Comparison of ENCODE assay signal across 8 mouse cellular contexts in the genomic region with DNA sequence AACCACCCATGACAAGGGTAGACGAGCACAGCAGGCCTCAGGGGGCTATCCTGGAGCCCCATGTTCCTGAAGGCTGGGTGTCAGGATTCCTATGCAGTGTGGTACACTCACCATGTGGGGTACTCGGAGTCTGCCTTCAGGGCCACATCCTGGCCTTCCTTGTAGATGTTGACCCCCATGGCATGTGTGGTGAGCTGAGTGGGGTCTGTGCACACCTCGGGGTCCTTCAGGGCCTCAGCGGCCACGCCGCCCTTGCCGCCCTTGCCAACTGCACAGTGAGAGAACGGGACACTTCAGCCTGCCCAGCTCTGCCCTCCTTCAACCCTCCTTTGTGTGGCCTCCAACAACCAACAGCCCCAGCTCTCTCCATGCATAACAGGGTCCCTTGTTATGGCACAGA. TPM values are rescaled to one million over a fixed set of nuclear protein-coding genes. Genes with fewer than 3 reads are reported as not detected.
DNase-seq lines count a peak whose midpoint lies in the region; ATAC-seq and TF ChIP-seq lines count a peak whose summit lies in the region.

No protein-coding gene starts in this region.

- H3K27me3 ChIP-seq in cerebellum, adult 2 months (ENCODE audit: control insufficient read depth, insufficient read depth, low read length), result no peaks in the 10 kb centered on the region
- H3K27me3 ChIP-seq in C2C12 (ENCODE audit: control insufficient read depth, insufficient read depth, insufficient read length), result no peaks in the 10 kb centered on the region
- H3K27me3 ChIP-seq in forebrain, embryonic 16.5 days (replicated peaks; ENCODE audit: control insufficient read depth, insufficient read depth, low read length), result no peaks in the 10 kb centered on the region
- no peaks in the 10 kb centered on the region for H3K27me3 ChIP-seq in liver, embryonic 15.5 days

- peak overlapping the region; percentile 46; the same call in 1 of the 2 replicates for H3K4me2 ChIP-seq in forebrain, embryonic 16.5 days (ENCODE audit: low read length)
- peak overlapping the region; percentile 74 for H3K4me2 ChIP-seq in liver, embryonic 15.5 days

- no peaks in the 10 kb centered on the region for H3K9me3 ChIP-seq in forebrain, embryonic 16.5 days (ENCODE audit: control insufficient read depth, low read length)
- H3K9me3 ChIP-seq in liver, embryonic 15.5 days (replicated peaks), result no peaks in the 10 kb centered on the region

- peak overlapping the region; percentile 3 for H3ac ChIP-seq in C2C12 (ENCODE audit: control insufficient read depth, insufficient read length, low read depth)

- H3K27ac ChIP-seq in cerebellum, adult 2 months (ENCODE audit: insufficient read depth, low read length), result no peak overlapping the region
- no peak overlapping the region for H3K27ac ChIP-seq in forebrain, embryonic 16.5 days (ENCODE audit: low read length)
- H3K27ac ChIP-seq in liver, embryonic 15.5 days (replicated peaks), result peak overlapping the region; percentile 84; the same call in 1 of the 2 replicates

- H3K9ac ChIP-seq in forebrain, embryonic 16.5 days (replicated peaks; ENCODE audit: low read depth, low read length), result 0 out of 2 replicates have a peak overlapping the region, but pooled peaks have one; percentile 9
- peak overlapping the region; percentile 72 for H3K9ac ChIP-seq in liver, embryonic 15.5 days

- H3K79me2 ChIP-seq in C2C12 (ENCODE audit: control insufficient read depth, insufficient read depth), result peaks cover 41% of the 10 kb centered on the region

- H3K36me3 ChIP-seq in C2C12 (ENCODE audit: control insufficient read depth, insufficient read depth), result peaks cover 28% of the 10 kb centered on the region
- H3K36me3 ChIP-seq in forebrain, embryonic 16.5 days (ENCODE audit: control insufficient read depth, insufficient read depth), result 0 out of 2 replicates have a peak, but pooled peaks cover 5% of the 10 kb centered on the region
- peaks cover 30% of the 10 kb centered on the region for H3K36me3 ChIP-seq in liver, embryonic 15.5 days (replicated peaks)

- H3K79me3 ChIP-seq in C2C12 (ENCODE audit: low read depth), result peaks cover 13% of the 10 kb centered on the region

- 87% methylated on average over 8 of the region's 8 CpGs for WGBS in cerebellum, adult 2 months
- WGBS in forebrain, embryonic 16.5 days, result 96% methylated on average over 8 of the region's 8 CpGs
- WGBS in liver, embryonic 15.5 days (ENCODE audit: insufficient replicate concordance), result 78% methylated on average over 8 of the region's 8 CpGs

- no peak for ATAC-seq in forebrain, embryonic 16.5 days
- no peak for ATAC-seq in liver, embryonic 15.5 days (ENCODE audit: insufficient read depth)

- no peak for TF ChIP-seq POLR2A in cerebellum, adult 2 months (IDR thresholded peaks at IDR 0.05; ENCODE audit: borderline replicate concordance, insufficient read depth, low read length)

- no peak overlapping the region for H3K4me3 ChIP-seq in cerebellum, adult 2 months (replicated peaks; ENCODE audit: insufficient read depth, low read depth, low read length)
- peak overlapping the region; percentile 48 for H3K4me3 ChIP-seq in C2C12 (ENCODE audit: insufficient read depth, poor library complexity, severe bottlenecking)
- no peak overlapping the region; the same call in 1 of the 2 replicates for H3K4me3 ChIP-seq in forebrain, embryonic 16.5 days (replicated peaks; ENCODE audit: low read length)
- H3K4me3 ChIP-seq in liver, embryonic 15.5 days (replicated peaks), result peak overlapping the region; percentile 84

- DNase-seq in cerebellum, adult 9-11 months, result peak; percentile 74
- DNase-seq in cerebellum, adult 2 months, result no peak
- no peak for DNase-seq in B cell, adult 2 months
- DNase-seq in right cerebral cortex, postnatal 4 days, result no peak
- DNase-seq in spleen, postnatal 14 days (ENCODE audit: low spot score in 2 of 2), result no peak

- TF ChIP-seq CTCF in cerebellum, adult 2 months (IDR thresholded peaks at IDR 0.05; ENCODE audit: borderline replicate concordance, insufficient read depth, low read depth, low read length), result no peak
- TF ChIP-seq CTCF in C2C12 (IDR thresholded peaks at IDR 0.05; ENCODE audit: control insufficient read depth, insufficient read depth, insufficient read length), result no peak

- peaks cover 7% of the 10 kb centered on the region for H3K4me1 ChIP-seq in cerebellum, adult 2 months (ENCODE audit: control insufficient read depth, insufficient read depth, low read length)
- H3K4me1 ChIP-seq in forebrain, embryonic 16.5 days (replicated peaks; ENCODE audit: control insufficient read depth, insufficient read depth, low read length), result peaks cover 25% of the 10 kb centered on the region
- peaks cover 40% of the 10 kb centered on the region for H3K4me1 ChIP-seq in liver, embryonic 15.5 days (replicated peaks)

TF ChIP-seq in C2C12, 6 proteins besides CTCF, POLR2A, EP300 and RAD21:
- TF ChIP-seq MYOG (IDR thresholded peaks at IDR 0.05; ENCODE audit: control insufficient read depth, extremely low read depth, insufficient read length) (no peak), MYOD1 (IDR thresholded peaks at IDR 0.05; ENCODE audit: control insufficient read depth, insufficient read length, low read depth) (no peak), CEBPB (IDR thresholded peaks at IDR 0.05; ENCODE audit: low read depth) (no peak), FOSL1 (IDR thresholded peaks at IDR 0.05; ENCODE audit: insufficient read depth, low read length, poor library complexity, severe bottlenecking) (no peak), USF1 (IDR thresholded peaks at IDR 0.05; ENCODE audit: low read depth) (no peak), MAX (IDR thresholded peaks at IDR 0.05) (no peak)

RNA-seq across cellular contexts. Expression of a gene that starts 1.2 kb away (rescaled TPM):
- polyA plus RNA-seq in cerebellum, adult 2 months (2012; rRNA removed), result 81.4 and 84.9 TPM in 2 replicates
- 174 TPM for polyA plus RNA-seq in C2C12 (2012; fragmentation: generic; extraction: Trizol)
- polyA plus RNA-seq in forebrain, embryonic 16.5 days (2015; fragmentation: Nextera tagmentation; extraction: Ambion mirVana), result 84.0 and 90.1 TPM in 2 replicates
- 78.7 and 92.2 TPM in 2 replicates for polyA plus RNA-seq in liver, embryonic 15.5 days (2015; fragmentation: Nextera tagmentation; extraction: Ambion mirVana)

RNA-seq across cellular contexts. Expression of a gene that starts 1.2 kb away (rescaled TPM):
- polyA plus RNA-seq in cerebellum, adult 2 months (2012; rRNA removed), result 61.8 and 63.9 TPM in 2 replicates
- polyA plus RNA-seq in C2C12 (2012; fragmentation: generic; extraction: Trizol), result 103 TPM
- 39.1 and 41.6 TPM in 2 replicates for polyA plus RNA-seq in forebrain, embryonic 16.5 days (2015; fragmentation: Nextera tagmentation; extraction: Ambion mirVana)
- polyA plus RNA-seq in liver, embryonic 15.5 days (2015; fragmentation: Nextera tagmentation; extraction: Ambion mirVana), result 24.0 and 27.3 TPM in 2 replicates

RNA-seq across cellular contexts. Expression of a gene that starts 12.8 kb away (rescaled TPM):
- 124 and 141 TPM in 2 replicates for polyA plus RNA-seq in cerebellum, adult 2 months (2012; rRNA removed)
- 0.98 TPM for polyA plus RNA-seq in C2C12 (2012; fragmentation: generic; extraction: Trizol)
- 28.8 and 44.2 TPM in 2 replicates for polyA plus RNA-seq in forebrain, embryonic 16.5 days (2015; fragmentation: Nextera tagmentation; extraction: Ambion mirVana)
- polyA plus RNA-seq in liver, embryonic 15.5 days (2015; fragmentation: Nextera tagmentation; extraction: Ambion mirVana), result 1.9 and 2.1 TPM in 2 replicates

RNA-seq across cellular contexts. Expression of a gene that starts 25.8 kb away (rescaled TPM):
- polyA plus RNA-seq in cerebellum, adult 2 months (2012; rRNA removed), result 0.51 and 1.2 TPM in 2 replicates
- not detected for polyA plus RNA-seq in C2C12 (2012; fragmentation: generic; extraction: Trizol)
- polyA plus RNA-seq in forebrain, embryonic 16.5 days (2015; fragmentation: Nextera tagmentation; extraction: Ambion mirVana), result 7.3 and 8.3 TPM in 2 replicates
- polyA plus RNA-seq in liver, embryonic 15.5 days (2015; fragmentation: Nextera tagmentation; extraction: Ambion mirVana), result 0.93 and 1.4 TPM in 2 replicates

RNA-seq across cellular contexts. Expression of a gene that starts 27.2 kb away (rescaled TPM):
- 288 and 314 TPM in 2 replicates for polyA plus RNA-seq in cerebellum, adult 2 months (2012; rRNA removed)
- 33.3 TPM for polyA plus RNA-seq in C2C12 (2012; fragmentation: generic; extraction: Trizol)
- 138 and 143 TPM in 2 replicates for polyA plus RNA-seq in forebrain, embryonic 16.5 days (2015; fragmentation: Nextera tagmentation; extraction: Ambion mirVana)
- polyA plus RNA-seq in liver, embryonic 15.5 days (2015; fragmentation: Nextera tagmentation; extraction: Ambion mirVana), result 13.4 and 15.2 TPM in 2 replicates

Comparison
In these comparisons a context has a peak if more than half of its experiments do, and no peak if none do; other contexts are left out.
1. H3K4me3 ChIP-seq: peak in C2C12 (single experiment) and liver, embryonic 15.5 days (single experiment); none in cerebellum, adult 2 months (single experiment) and forebrain, embryonic 16.5 days (single experiment).